Mouse (Mus musculus) stomach, postnatal 0 days (tissue): Measurements from ENCODE around the gene AI182371.

Source experiments
- CTCF ChIP-seq: IDR thresholded peaks from 2 replicates; pipeline ENCODE4 v1.5.1; 2016; ENCODE audit warnings: antibody characterized with exemption, low read depth, mild to moderate bottlenecking, moderate library complexity
- EP300 ChIP-seq: optimal IDR thresholded peaks from 2 replicates; pipeline ENCODE3; 2016; ENCODE audit warnings: antibody characterized with exemption

- TF ChIP-seq CTCF (no peak), EP300 (no peak)
Measured at GRCm38 (mm10) chr2:35067117-35067516, 34.2 kb downstream of the AI182371 start.
